Mouse (Mus musculus): ENCODE results near the gene C77080. TPM values are rescaled to one million over a fixed set of nuclear protein-coding genes. Genes with fewer than 3 reads are reported as not detected.

The C77080 gene
- total RNA-seq, 1 experiment from 2014 or later, result not detected

DNA sequence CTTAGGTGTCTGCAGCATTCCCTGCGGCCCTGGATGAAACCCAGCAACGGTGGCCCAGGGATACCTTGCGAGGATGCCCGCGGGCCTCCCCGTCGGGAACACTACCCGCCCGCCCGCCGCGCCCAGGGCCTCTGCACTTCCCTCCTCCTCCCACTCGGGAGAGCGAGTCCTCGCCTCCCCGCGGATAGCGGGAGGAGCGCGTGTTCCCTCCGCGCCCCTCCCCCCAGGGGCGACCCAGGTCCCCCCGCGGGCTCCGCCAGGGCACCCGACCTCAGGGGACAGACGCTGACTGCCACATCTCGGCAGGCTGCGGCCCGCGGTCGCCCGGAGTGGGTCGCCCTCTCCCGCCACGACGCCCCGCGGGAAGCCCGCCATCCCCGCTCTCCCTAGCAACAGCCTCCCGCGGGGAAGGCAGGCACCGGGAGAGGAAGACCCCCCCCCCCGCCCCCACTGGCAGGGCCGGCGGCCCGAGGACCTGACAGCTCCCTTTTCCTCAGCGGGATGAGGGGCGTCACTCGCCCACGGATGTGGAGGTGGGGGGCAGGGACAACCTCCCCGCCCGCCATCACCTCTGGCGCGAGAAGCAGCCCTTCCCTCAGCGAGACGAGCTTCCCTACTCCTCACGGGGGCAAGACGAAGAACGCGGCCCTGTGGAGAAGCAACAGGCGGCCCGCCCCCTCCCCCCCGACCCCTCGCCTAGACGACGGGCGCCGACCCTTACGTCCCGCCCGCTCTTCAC lies 72.2 kb downstream of the C77080 start:
- ATAC-seq (ENCODE audit: extremely low read depth, insufficient number of reproducible peaks, low FRiP score, poor library complexity, severe bottlenecking), result peak; percentile 2; the same call in 1 of the 2 replicates

DNA sequence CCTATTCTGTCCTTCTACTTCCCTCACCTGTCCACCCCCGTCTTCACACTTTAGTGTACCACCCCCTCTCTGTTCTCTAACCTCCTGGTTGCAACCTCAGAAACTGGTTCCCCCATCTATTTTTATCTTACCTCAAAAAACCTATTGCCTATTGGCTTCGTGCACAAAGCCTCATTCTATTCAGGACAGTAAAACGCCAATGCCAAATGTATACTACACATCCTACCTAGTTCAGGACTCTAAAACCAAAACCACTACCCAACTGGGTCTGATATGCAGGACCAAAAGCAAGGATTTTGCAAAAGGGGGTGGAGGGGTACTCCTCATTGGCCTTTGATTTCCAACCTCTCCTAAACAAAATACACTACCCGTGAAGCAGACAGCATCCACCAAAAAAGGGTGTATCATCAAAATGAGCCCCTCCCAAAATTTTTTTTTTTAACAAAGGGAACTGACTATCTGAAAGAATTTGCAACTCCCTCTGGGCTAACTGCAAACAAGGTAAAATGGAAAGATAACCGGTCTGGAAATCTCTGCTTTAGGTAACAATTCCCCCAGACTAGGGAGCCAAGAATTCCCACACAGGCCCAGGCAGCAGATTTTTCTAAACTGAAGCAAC lies 73.1 kb downstream of the C77080 start:
- no peak for ATAC-seq (ENCODE audit: extremely low read depth, insufficient number of reproducible peaks, low FRiP score, poor library complexity, severe bottlenecking)

DNA sequence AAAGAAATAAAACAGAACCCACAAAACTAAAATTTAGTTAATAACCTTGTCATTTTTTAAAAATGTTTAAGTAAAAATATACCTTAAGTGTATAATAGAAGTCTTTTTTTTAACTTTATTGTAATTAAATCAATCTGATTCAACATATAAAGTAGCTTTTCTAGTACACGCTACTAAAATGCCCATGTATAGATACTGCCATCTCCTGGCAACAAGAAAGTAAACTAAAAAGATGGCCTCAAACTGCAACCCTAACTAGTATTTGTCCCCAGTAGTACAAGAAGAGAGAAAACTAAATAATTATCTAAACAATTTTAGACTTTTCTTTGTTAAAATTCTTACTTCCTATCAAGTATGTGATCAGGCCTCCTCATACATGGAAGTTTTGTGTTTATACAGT lies 81.6 kb downstream of the C77080 start:
- no peak for ATAC-seq (ENCODE audit: extremely low read depth, insufficient number of reproducible peaks, low FRiP score, poor library complexity, severe bottlenecking)

DNA sequence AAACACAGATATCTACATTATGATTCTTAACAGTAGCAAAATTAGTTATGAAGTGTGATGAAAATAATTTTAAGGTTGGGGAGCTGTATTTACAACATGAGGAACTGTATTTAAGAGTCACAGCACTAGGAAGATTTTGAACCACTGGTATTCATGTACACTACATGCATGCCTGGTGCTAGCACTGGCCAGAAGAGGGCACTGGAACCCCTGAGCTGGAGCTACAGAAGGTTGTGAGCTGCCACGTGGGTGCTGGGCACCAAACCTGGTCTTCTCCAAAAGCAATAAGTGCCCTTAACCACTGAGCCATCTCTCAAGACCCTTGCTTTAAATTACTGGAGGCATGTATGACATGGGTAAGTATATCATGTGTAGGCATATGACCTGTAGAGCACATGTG lies 88.7 kb downstream of the C77080 start:
- ATAC-seq (ENCODE audit: extremely low read depth, insufficient number of reproducible peaks, low FRiP score, poor library complexity, severe bottlenecking), result no peak

Other genes starting within 250 kb of the C77080 start
- gene Rnf19b, start 203.1 kb downstream of the C77080 start, total RNA-seq (2017), result 196 and 238 TPM in 2 replicates
- gene Tmem54, start 155.9 kb downstream of the C77080 start, total RNA-seq (2017), result not detected in 2 replicates
- gene Hpca, start 139.4 kb downstream of the C77080 start, total RNA-seq (2017), result not detected in 2 replicates
- gene Fndc5, start 124.4 kb downstream of the C77080 start, total RNA-seq (2017), result not detected in 2 replicates
- 33.0 and 44.8 TPM in 2 replicates for gene S100pbp, start 71.7 kb downstream of the C77080 start, total RNA-seq (2017)
- 26.3 and 31.4 TPM in 2 replicates for gene Yars, start 71.6 kb downstream of the C77080 start, total RNA-seq (2017)
- 0.12 TPM in 1 of 2 replicates, not detected in the other for gene Sync, start 26.2 kb upstream of the C77080 start, total RNA-seq (2017)
- 61.8 and 63.2 TPM in 2 replicates for gene Rbbp4, start 74.0 kb upstream of the C77080 start, total RNA-seq (2017)
- gene Zbtb8os, start 74.3 kb upstream of the C77080 start, total RNA-seq (2017), result 52.5 and 55.0 TPM in 2 replicates
- 2.3 and 3.3 TPM in 2 replicates for gene Zbtb8a, start 116.7 kb upstream of the C77080 start, total RNA-seq (2017)
- not detected in 2 replicates for gene Zbtb8b, start 179.4 kb upstream of the C77080 start, total RNA-seq (2017)
- gene Bsdc1, start 200.2 kb upstream of the C77080 start, total RNA-seq (2017), result 94.7 and 122 TPM in 2 replicates
- not detected in 2 replicates for gene Tssk3, start 229.6 kb upstream of the C77080 start, total RNA-seq (2017)
- not detected in 2 replicates for gene Fam229a, start 229.8 kb upstream of the C77080 start, total RNA-seq (2017)

Measured in neutrophil, adult 5-6 weeks (primary cell).